Mouse (Mus musculus): ENCODE results near the gene Ripply3. TPM values are rescaled to one million over a fixed set of nuclear protein-coding genes. Genes with fewer than 3 reads are reported as not detected.

Ripply3 gene
- total RNA-seq, 2 experiments from 2014 or later: 0.29 TPM; not detected in 1

DNA sequence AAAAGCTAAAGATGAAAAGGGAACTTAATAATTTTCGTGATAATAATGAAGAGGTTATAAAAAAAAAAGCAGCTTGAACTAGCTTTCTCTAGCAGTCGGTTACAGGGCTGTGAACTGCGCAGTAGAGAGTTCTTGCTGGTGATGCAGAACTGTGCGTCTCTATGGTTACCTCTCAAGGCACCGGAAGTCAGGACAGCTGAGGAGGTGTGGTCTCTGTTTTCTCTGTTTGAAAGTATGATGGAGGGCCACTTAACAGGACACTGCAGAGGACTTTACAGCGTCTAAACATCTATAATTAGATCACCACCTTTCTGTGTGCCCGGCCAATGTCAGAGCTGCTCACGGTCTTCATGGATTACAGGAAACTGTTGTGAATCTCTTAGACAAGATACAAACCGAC is 26.2 kb downstream of the Ripply3 start:
- peak overlapping the region; percentile 59; the same call in 1 of the 2 replicates for H3K27ac ChIP-seq
- H3K4me3 ChIP-seq: no peak overlapping the region
- no peak for TF ChIP-seq CTCF (conservative IDR thresholded peaks at IDR 0.05)
- peak; percentile 30 to 40 for DNase-seq (ENCODE audit: low spot score in 2 of 2)

GRCm38 (mm10) chr16:94356046-94356445 is 27.8 kb downstream of the Ripply3 start:
- H3K4me3 ChIP-seq: no peak overlapping the region
- DNase-seq (ENCODE audit: low spot score in 2 of 2): no peak
- H3K27ac ChIP-seq: no peak overlapping the region
- no peak for TF ChIP-seq CTCF (conservative IDR thresholded peaks at IDR 0.05)

GRCm38 (mm10) chr16:94356776-94357494 is 28.7 kb downstream of the Ripply3 start:
- no peak overlapping the region for H3K4me3 ChIP-seq
- TF ChIP-seq CTCF (conservative IDR thresholded peaks at IDR 0.05): no peak
- no peak overlapping the region for H3K27ac ChIP-seq
- DNase-seq (ENCODE audit: low spot score in 2 of 2): no peak

DNA sequence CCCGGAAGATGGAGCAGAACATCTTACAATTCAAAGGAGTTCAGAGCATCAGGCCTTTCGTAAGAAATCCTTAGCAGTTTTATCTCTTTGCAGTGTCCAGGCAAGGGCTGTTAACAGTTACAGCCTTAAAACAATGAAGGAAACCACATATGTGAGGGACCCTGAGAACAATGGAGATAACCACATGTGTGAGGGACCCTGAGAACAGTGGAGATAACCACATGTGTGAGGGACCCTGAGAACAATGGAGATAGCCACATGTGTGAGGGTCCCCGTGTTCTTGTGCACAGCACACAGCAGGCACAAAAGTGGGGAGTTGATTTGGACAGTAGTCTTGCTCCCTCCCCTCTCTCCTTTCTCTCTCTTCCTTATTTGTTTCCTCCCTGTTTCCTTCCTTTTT is 29.9 kb downstream of the Ripply3 start:
- no peak for DNase-seq (ENCODE audit: low spot score in 2 of 2)
- H3K27ac ChIP-seq: no peak overlapping the region
- H3K4me3 ChIP-seq: no peak overlapping the region
- no peak for TF ChIP-seq CTCF (conservative IDR thresholded peaks at IDR 0.05)

GRCm38 (mm10) chr16:94360578-94361350 is 32.5 kb downstream of the Ripply3 start:
- Histone ChIP-seq H3K4me3 (no peak overlapping the region), H3K27ac (peak overlapping the region; percentile 85; the same call in 1 of the 2 replicates)
- no peak for DNase-seq (ENCODE audit: low spot score in 2 of 2)
- TF ChIP-seq CTCF (conservative IDR thresholded peaks at IDR 0.05): no peak

- H3K4me3 ChIP-seq: no peak overlapping the region
- DNase-seq (ENCODE audit: low spot score in 2 of 2): peak; percentile 67 to 90
- no peak for TF ChIP-seq CTCF (conservative IDR thresholded peaks at IDR 0.05)
- H3K27ac ChIP-seq: peak overlapping the region; percentile 85
These were observed 34.1 kb downstream of the Ripply3 start for GRCm38 (mm10) chr16:94362174-94362873.

DNA sequence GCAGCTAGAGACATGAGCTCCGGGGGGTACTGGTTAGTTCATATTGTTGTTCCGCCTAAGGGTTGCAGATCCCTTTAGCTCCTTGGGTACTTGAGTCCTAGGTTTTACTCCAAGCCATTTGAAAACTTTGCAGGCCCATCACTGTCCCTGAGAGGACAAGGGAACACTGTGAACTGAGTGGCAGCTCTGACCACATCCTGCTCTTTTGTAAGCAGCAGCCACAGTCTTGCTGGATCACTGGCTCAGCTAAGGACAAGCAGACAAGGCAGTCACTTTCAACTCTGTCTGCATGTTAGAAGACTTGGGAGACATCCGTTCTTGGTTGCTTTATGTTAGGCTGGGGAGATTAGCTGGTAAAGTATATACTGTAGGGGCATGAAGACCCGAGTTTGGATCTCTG is 35.6 kb downstream of the Ripply3 start:
- no peak overlapping the region for H3K4me3 ChIP-seq
- TF ChIP-seq CTCF (conservative IDR thresholded peaks at IDR 0.05): no peak
- DNase-seq (ENCODE audit: low spot score in 2 of 2): no peak
- H3K27ac ChIP-seq: no peak overlapping the region

DNA sequence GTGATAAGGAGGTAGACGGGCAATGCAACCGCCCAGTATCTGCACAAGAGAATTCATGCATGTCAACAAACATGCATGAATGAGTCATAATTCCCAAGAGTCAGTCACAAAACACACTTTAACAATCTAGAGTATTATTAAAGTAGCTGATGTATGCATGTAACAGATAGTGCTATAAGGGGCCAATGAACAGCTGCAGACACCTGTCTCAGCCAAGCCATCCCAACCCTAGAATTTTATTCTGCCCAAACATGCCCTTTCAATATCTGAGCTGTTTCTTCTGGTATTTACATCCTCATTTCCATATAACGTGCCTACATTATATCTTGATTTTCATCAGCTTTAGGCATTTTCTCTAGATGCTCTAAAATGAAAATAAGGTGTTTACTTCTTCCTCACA is 37.2 kb downstream of the Ripply3 start:
- H3K4me3 ChIP-seq: no peak overlapping the region
- TF ChIP-seq CTCF (conservative IDR thresholded peaks at IDR 0.05): no peak
- H3K27ac ChIP-seq: no peak overlapping the region

DNA sequence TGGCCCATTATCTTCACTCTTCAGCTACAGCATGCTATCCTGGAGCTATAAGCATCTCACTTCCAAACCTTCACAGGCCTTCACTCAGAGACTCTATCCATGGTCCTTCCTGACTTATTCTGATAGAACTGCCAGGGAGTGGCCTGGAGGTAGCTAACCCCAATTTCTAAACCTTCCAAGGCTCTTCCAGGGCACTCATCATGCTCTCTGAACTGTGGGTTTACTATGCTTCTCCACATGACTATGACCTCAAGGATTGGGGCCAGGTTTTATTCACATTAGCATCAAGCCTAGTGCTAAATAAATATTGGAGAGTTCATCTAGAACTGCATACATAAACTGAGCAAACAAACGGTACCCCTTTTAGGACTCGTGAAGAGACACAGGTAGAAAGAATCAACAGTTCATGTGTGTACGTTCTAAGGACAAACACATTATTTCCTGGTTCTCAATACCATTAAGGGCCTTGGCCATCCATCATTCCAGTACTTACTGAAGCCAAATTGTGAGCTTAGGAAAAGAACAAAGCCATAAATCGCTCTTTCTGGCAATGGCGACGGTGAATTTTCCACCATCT is 41.5 kb downstream of the Ripply3 start:
- no peak for TF ChIP-seq CTCF (conservative IDR thresholded peaks at IDR 0.05)
- Histone ChIP-seq H3K27ac (peak overlapping the region; percentile 100), H3K4me3 (peak overlapping the region; percentile 94)
- no peak for DNase-seq (ENCODE audit: low spot score in 2 of 2)

More for the DNA sequence above, 37.2 kb downstream of the Ripply3 start:
- DNase-seq (ENCODE audit: low spot score in 2 of 2): no peak

- DNase-seq (ENCODE audit: low spot score in 2 of 2): peak; percentile 95 to 96
- peak within 1 kb of the TSS; percentile 100 for H3K27ac ChIP-seq
- peak within 1 kb of the TSS; percentile 94 for H3K4me3 ChIP-seq
- TF ChIP-seq CTCF (conservative IDR thresholded peaks at IDR 0.05): no peak
These were observed 42.1 kb downstream of the Ripply3 start, which contains the start of gene Ttc3 for GRCm38 (mm10) chr16:94370173-94370914. Ttc3 (plus strand) TSS chr16:94370618.

- Histone ChIP-seq H3K27ac (peak overlapping the region; percentile 100), H3K4me3 (peak overlapping the region; percentile 94)
- DNase-seq (ENCODE audit: low spot score in 2 of 2): peak in 1 of 2 experiments; percentile 34
- no peak for TF ChIP-seq CTCF (conservative IDR thresholded peaks at IDR 0.05)
These were observed 42.7 kb downstream of the Ripply3 start for GRCm38 (mm10) chr16:94370915-94371300.

Measured in layer of hippocampus, adult 2 months (tissue).